Mouse (Mus musculus) common myeloid progenitor, adult 5-6 weeks (primary cell): ENCODE results near the gene Lce1h. TPM values are rescaled to one million over a fixed set of nuclear protein-coding genes. Genes with fewer than 3 reads are reported as not detected.

Experiments used
- ATAC-seq: replicated peaks from 2 replicates; pipeline ENCODE4 v1.8.0; 2016; ENCODE audit warnings: low read depth, mild to moderate bottlenecking, moderate TSS enrichment, inconsistent platforms; ENCODE audit not compliant: poor library complexity, severe bottlenecking
- total RNA-seq: library from RNA; stranded (forward); fragments of 200-1000, 187-1606 nt; gene quantifications from 2 replicates; pipeline ENCODE4 v1.2.3, GENCODE M21; 2017

Gene Lce1h
- not detected in 2 replicates for total RNA-seq

GRCm38 (mm10) chr3:92764965-92765364 is at the start of gene Lce1h:
TSS of gene Lce1h (minus strand) at chr3:92765065.
- ATAC-seq = no peak

GRCm38 (mm10) chr3:92807791-92808190 is 42.9 kb upstream of the Lce1h start, which contains the start of gene Lce1k:
TSS of gene Lce1k (minus strand) at chr3:92807891.
- no peak for ATAC-seq

- ATAC-seq = no peak
Measured at GRCm38 (mm10) chr3:92790414-92790813, 25.5 kb upstream of the Lce1h start, which contains the start of gene Lce1j. TSS of gene Lce1j (minus strand) at chr3:92790514.

GRCm38 (mm10) chr3:92778799-92779198 is 13.9 kb upstream of the Lce1h start, which contains the start of gene Lce1i:
TSS of gene Lce1i (minus strand) at chr3:92778899.
- no peak for ATAC-seq

GRCm38 (mm10) chr3:92771573-92771972 is 6.7 kb upstream of the Lce1h start:
- ATAC-seq = no peak

GRCm38 (mm10) chr3:92753197-92753596 is 11.7 kb downstream of the Lce1h start:
- ATAC-seq = no peak

- ATAC-seq = no peak
Measured at GRCm38 (mm10) chr3:92752238-92752637, 12.6 kb downstream of the Lce1h start, which contains the start of gene Lce1g. TSS of gene Lce1g (minus strand) at chr3:92752338.

GRCm38 (mm10) chr3:92738996-92739395 is 25.9 kb downstream of the Lce1h start, which contains the start of gene Gm38119:
TSS of gene Gm38119 (minus strand) at chr3:92739096.
- ATAC-seq = no peak

GRCm38 (mm10) chr3:92722631-92723030 is 42.2 kb downstream of the Lce1h start:
- no peak for ATAC-seq

- ATAC-seq = no peak
Measured at GRCm38 (mm10) chr3:92720250-92720649, 44.6 kb downstream of the Lce1h start, which contains the start of gene Lce1f. TSS of gene Lce1f (minus strand) at chr3:92720350.

- no peak for ATAC-seq
Measured at GRCm38 (mm10) chr3:92715122-92715521, 49.7 kb downstream of the Lce1h start.

Other genes with a start within 250 kb of the Lce1h start
- not detected in 2 replicates for gene 2310046K23Rik, start 230.6 kb downstream of the Lce1h start, total RNA-seq
- gene Ivl, start 191.3 kb downstream of the Lce1h start, total RNA-seq = not detected in 2 replicates
- not detected in 2 replicates for gene Smcp, start 176.1 kb downstream of the Lce1h start, total RNA-seq
- gene 2210017I01Rik, start 157.6 kb downstream of the Lce1h start, total RNA-seq = not detected in 2 replicates
- gene Lce6a, start 143.4 kb downstream of the Lce1h start, total RNA-seq = not detected in 2 replicates
- gene Lce1a1, start 116.8 kb downstream of the Lce1h start, total RNA-seq = not detected in 2 replicates
- not detected in 2 replicates for gene Lce1b, start 108.1 kb downstream of the Lce1h start, total RNA-seq
- gene Lce1a2, start 94.8 kb downstream of the Lce1h start, total RNA-seq = not detected in 2 replicates
- gene Lce1c, start 85.8 kb downstream of the Lce1h start, total RNA-seq = not detected in 2 replicates
- gene Lce1d, start 77.9 kb downstream of the Lce1h start, total RNA-seq = not detected in 2 replicates
- gene Lce1e, start 56.0 kb downstream of the Lce1h start, total RNA-seq = not detected in 2 replicates
- gene Lce1f, start 44.7 kb downstream of the Lce1h start, total RNA-seq = not detected in 2 replicates
- not detected in 2 replicates for gene Gm38119, start 26.0 kb downstream of the Lce1h start, total RNA-seq
- gene Lce1g, start 12.7 kb downstream of the Lce1h start, total RNA-seq = not detected in 2 replicates
- not detected in 2 replicates for gene Lce1i, start 13.8 kb upstream of the Lce1h start, total RNA-seq
- gene Lce1j, start 25.4 kb upstream of the Lce1h start, total RNA-seq = not detected in 2 replicates
- gene Lce1k, start 42.8 kb upstream of the Lce1h start, total RNA-seq = not detected in 2 replicates
- not detected in 2 replicates for gene Kprp, start 62.2 kb upstream of the Lce1h start, total RNA-seq
- gene Lce1l, start 86.2 kb upstream of the Lce1h start, total RNA-seq = not detected in 2 replicates
- gene 2310050C09Rik, start 105.2 kb upstream of the Lce1h start, total RNA-seq = not detected in 2 replicates
- not detected in 2 replicates for gene Lce3a, start 161.2 kb upstream of the Lce1h start, total RNA-seq
- not detected in 2 replicates for gene Lce3b, start 167.9 kb upstream of the Lce1h start, total RNA-seq
- not detected in 2 replicates for gene Lce3c, start 179.4 kb upstream of the Lce1h start, total RNA-seq
- gene Lce3d, start 192.3 kb upstream of the Lce1h start, total RNA-seq = not detected in 2 replicates
- gene Lce3e, start 202.0 kb upstream of the Lce1h start, total RNA-seq = not detected in 2 replicates
- not detected in 2 replicates for gene Lce3f, start 227.2 kb upstream of the Lce1h start, total RNA-seq